Mouse (Mus musculus) naive thymus-derived CD4-positive, alpha-beta T cell, adult 2 months (primary cell): ENCODE measurements around the gene Gm3159.
"Not testable (repeated sequence)": the region's sequence is repeated elsewhere in the genome, so short reads cannot be mapped to it uniquely, and the experiment has no call there.

Source experiments
- DNase-seq: peaks from one replicate; pipeline ENCODE4 v3.0.0-alpha.2; 2011; ENCODE audit warnings: low read depth

Gene Gm3159

DNA sequence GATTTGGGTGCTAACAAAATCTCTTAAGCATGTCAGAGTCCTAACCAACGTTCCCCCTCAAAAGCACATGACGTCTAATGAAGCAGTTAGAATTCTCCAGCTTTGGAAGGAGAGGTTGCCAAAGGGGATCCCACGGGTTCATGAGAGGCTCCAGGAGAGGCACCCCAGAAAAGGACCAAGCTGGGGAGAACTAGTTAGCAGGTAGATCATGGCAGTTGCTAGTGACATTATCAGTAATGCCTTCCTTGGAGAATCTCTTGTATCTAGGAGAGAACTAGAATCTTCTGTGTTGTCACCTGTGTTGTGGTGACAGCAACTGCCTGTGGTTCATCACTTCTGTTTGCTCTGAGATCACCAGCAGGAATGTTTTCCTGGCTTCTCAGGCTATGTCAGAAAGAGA lies at the start of gene Gm3159:
Gene Gm3159, plus strand, starts transcription at position 301 of the 400 bp plus-strand sequence.
- not testable (repeated sequence) for DNase-seq

DNA sequence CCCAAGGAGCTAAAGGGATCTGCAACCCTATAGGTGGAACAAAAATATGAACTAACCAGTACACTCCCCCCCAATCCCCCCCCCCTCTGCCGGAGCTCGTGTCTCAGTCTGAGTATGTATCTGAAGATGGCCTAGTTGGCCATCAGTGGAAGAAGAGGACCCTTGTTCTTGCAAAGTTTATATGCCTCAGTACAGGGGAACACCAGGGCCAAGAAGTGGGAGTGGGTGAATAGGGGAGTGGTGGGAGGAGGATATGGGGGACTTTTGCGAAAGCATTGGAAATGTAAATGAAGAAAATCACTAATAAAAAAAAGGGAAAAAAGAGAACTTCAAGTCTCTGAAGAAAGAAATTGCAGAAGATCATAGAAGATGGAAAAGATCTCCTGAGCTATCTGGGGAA lies 28.3 kb upstream of the Gm3159 start:
- not testable (repeated sequence) for DNase-seq

DNA sequence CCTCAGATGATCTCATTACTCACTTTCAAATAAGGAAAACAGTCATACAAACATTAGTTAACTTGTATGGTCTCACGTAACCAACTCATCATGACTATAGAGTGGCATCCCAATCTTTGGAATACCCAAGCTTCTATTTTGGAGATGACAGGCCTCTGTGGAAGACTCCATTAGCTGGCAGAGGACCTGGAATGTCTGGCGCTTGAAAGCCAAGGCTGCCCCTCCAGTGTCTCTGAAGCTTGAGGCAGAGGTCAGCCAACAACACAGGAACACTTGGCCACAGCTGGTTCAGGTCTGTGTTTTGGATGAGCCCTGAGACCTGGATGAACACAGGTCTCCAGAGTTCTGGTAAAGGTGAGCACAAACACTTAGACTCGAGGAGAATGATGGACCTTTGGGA lies 27.6 kb upstream of the Gm3159 start:
- not testable (repeated sequence) for DNase-seq

DNA sequence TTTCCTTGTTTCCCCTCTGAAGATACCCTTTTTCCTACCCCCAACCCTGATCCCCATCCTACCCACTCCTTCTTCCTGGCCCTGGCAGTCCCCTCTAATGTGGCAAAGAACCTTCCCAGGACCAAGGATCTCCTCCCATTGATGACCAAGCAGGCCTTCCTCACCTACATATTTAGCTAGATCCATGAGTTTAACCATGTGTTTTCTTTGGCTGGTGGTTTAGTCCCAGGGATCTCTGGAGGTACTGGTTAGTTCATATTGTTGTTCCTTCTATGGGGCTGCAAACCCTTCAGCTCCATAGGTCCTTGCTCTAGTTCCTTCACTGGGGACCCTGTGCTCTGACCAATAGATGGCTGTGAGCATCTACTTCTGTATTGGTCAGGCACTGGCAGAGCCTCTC lies 19.5 kb upstream of the Gm3159 start:
- DNase-seq: not testable (repeated sequence)

DNA sequence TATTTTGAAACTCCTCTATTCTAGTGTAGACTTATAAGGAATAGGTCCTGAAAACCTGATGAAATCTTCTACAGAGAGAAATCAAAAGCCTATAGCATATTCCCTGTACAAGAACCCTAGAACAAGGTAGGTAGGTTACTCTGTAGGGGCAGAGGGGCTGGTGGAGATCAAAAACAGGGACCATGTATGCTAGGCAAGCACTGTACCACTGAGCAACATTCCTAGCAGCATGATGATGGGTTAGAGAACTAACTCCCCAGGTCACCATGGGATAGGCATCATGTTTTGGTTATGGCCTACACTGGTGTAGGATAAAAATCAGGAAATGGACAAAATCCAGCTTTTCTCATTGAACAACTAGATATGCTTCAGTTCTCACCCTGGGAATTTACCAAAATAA lies 11.7 kb upstream of the Gm3159 start:
- not testable (repeated sequence) for DNase-seq

DNA sequence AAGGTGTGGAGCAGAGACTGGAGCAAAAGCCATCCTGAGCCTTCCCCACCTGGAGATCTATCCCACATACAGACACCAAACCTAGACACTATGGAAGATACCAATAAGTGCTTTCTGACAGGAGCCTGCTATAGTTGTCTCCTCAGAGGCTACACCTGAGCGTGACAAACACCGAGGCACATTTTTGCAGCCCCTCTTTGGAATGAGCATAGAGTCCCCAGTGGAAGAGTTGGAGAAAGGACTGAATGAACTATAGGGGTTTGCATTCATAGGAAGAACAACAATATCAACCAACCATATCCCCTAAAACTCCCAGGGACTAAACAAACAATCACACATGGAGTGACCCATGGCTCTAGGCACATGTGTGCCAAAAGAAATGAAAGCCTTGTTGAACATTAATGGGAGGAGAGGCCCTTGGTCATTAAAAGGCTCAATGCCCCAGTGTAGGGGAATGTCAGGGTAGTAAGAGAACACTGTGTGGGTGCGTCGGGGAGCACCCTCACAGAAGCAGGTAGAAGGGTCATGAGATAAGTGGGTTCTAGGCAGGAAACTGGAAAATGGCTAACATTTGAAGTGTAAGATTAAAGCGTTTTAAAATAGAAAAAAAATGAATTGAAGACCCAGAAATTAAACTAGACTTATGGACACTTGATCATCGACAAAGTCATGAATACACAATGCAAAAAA lies 4.3 kb upstream of the Gm3159 start:
- not testable (repeated sequence) for DNase-seq

DNA sequence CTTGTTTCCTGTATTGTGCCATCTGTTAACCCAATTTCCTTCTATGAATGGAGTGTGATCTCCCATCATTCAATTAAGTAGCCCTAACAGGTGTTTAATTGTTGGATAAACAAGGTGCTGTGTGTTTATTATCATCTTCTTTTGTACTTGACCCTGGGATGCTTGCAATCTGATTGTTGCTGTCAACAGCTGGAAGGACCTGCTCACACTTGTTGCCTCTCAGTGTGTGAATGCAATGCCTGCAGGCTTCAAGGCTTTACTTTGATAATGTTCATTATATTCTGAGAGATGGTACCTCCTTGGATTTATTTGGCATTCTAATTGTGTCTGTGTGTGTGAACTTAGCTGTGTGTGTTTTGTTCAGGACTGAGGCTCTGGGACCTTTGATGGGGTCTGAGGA lies 1.3 kb downstream of the Gm3159 start:
- not testable (repeated sequence) for DNase-seq

DNA sequence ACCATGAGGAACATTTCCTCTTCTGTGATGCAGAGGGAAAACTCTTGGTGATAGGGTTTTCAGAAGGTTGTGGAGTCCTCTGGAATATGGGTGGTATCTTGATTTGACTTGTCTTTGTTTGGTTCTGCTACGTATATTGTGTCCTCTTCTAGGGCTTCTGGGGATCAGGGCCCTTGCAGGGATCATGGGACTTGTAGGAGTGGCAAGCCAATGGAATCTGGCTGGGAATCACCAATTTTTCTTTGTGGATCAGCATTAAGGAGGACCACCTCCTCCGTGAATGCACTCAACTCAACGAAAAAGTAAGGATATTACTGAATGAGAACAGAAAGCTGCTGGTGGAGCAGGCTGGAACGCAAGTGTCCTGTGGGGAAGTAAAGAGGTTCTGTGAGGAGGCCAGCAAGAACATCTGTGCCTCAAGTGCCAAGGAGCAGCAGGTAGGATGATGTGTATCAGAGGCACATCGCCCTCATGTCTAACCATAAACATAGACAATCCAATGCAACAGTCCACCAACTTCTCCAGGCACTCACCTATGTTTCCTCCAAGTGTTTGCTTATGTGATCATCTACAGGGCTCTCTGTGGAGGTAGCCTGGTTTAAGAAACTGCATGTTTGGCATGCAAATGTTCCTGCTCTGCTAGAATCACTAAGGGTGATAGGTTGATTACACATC lies 2.9 kb downstream of the Gm3159 start:
- not testable (repeated sequence) for DNase-seq

DNA sequence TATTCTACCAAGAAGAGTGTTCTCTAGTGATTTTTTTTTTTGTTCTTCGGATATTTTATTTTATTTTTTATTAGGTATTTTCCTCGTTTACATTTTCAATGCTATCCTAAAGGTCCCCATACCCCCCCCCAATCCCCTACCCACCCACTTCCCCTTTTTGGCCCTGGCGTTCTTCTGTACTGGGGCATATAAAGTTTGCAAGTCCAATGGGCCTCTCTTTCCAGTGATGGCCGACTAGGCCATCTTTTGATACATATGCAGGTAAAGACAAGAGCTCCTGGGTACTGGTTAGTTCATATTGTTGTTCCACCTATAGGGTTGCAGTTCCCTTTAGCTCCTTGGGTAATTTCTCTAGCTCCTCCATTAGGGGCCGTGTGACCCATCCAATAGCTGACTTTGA lies 3.9 kb downstream of the Gm3159 start:
- not testable (repeated sequence) for DNase-seq

DNA sequence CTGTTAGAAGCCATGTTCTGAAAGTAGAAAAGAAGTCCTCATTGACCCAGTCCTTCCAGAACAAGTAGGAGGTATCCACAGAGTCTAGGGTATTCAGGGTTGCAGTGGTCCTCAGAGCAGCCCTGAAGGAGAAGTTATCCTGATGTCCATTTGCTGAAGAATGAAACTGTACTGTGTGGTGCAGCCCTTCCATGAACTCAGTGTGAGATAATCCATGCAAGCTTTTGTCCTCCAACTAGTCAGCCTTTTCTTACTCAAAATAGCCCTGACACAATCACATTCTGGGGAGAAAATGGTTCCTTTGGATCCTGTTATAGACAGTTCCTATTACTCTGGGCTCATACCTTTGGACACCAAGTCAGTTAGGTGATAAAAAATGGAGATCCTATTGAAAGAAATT lies 6.5 kb downstream of the Gm3159 start:
- DNase-seq: not testable (repeated sequence)

DNA sequence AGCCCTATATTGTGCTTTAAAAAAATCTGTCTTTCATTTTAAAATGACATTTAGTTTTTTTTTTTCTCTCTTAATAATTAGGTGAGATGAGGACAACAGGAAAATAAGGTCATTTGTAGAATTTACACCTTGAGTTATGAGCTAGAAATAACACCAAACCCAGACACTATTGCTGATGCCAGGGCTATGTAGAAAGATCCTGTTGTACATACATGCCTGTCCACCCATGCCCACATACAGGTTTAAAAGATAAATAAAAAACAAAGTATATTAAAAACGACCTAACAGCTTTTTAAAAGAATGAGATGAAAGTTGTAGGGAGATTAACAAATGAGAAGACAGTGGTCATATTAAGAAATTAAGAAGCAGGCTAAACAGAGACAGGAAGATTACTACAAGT lies 12.6 kb downstream of the Gm3159 start:
- DNase-seq: not testable (repeated sequence)

DNA sequence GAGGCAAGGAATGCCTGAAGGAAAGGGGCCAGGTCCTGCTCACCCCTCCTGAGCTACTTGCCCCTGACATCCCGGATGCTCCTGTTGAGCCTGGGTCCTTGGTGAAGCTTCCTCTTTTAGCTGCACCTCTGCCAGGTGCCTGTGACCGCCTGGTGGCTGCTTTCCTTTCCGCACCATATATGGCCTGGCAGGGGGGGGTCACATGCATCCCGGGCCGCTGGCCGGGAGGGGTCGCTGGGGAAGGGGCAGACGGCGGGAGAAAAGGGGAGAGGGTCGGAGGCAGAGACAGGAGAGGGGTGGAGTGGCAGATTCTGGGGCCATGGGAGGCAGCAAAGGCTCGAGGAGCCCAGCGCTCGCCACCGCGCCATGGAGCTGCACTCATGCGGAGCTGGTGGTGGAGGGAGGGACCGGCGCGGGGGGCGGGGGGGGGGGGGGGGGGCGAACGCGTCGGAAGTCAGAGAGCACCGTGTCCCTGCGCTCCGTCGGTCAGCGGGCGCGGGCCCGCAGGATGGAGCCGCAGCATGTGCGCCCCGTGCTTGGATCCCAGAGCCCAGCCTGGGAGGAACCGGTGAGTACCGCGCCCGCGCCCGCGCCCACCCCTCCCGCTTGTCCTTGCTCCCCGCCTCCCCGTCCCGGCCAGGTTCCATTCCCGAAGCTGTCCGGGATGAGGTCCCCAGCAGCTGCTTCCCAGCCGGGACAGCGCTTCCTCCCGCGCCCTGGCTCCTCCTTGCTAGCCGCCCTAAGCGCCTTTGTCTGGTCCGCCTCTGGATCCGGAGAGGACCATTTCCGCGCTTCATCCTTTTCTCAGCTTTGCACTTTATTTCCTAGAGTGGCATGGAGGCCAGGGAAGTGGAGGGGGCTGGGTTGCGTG lies 17.9 kb downstream of the Gm3159 start, which contains the start of gene Gm3164:
Gene Gm3164, plus strand, starts transcription at position 484 of the 871 bp plus-strand sequence.
- DNase-seq: not testable (repeated sequence)

DNA sequence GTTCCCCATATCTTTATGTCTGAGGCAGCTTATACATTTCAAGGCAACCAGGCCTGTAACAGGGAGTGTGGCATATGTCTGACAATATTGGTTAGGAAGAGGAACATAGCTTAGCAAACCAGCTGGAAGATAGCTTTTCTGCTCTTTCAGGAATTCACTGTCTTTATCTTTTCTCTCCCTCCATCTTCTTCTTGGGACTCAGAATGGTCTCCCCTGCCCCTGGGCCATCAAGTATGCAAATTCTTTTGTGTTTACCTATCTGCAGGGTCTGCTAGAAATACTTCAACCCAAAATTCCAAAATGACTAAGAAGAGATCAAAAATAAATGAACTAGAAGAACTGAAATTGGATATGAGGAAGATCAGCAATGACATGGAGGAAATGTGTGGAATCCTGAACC lies 33.4 kb downstream of the Gm3159 start, which contains the start of gene Gm3173:
Gene Gm3173, plus strand, starts transcription at position 301 of the 400 bp plus-strand sequence.
- not testable (repeated sequence) for DNase-seq
